9 mouse cellular contexts compared by ENCODE assay signal in genomic region chr16:85128347-85128664, GRCm38 (mm10). TPM values are rescaled to one million over a fixed set of nuclear protein-coding genes. Genes with fewer than 3 reads are reported as not detected.
DNase-seq lines count a peak whose midpoint lies in the region; ATAC-seq and TF ChIP-seq lines count a peak whose summit lies in the region.
"Had no signal": no experiment of that assay in that cellular context is flagged by ENCODE, and none has a peak within 500 bp of the region (broad histone marks: within the 10 kb centered on the region; RNA-seq: fewer than 3 reads in every experiment).

No protein-coding gene starts in this region.

- no peak overlapping the region for H3K9ac ChIP-seq in midbrain, embryonic 13.5 days (replicated peaks)
- no peak overlapping the region for H3K9ac ChIP-seq in midbrain, embryonic 11.5 days (ENCODE audit: low read length)
- no peak overlapping the region for H3K9ac ChIP-seq in forebrain, postnatal 0 days
- no peak overlapping the region for H3K9ac ChIP-seq in stomach, embryonic 14.5 days (replicated peaks; ENCODE audit: low read depth, low read length)

- no peak overlapping the region for H3K4me2 ChIP-seq in midbrain, embryonic 13.5 days (replicated peaks)
- H3K4me2 ChIP-seq in midbrain, embryonic 11.5 days, result no peak overlapping the region
- no peak overlapping the region for H3K4me2 ChIP-seq in forebrain, postnatal 0 days (ENCODE audit: low read depth)
- no peak overlapping the region for H3K4me2 ChIP-seq in stomach, embryonic 14.5 days (replicated peaks; ENCODE audit: low read depth, low read length)

- no peak overlapping the region for H3K4me3 ChIP-seq in midbrain, embryonic 13.5 days (replicated peaks)
- H3K4me3 ChIP-seq in midbrain, embryonic 11.5 days (ENCODE audit: low read depth, low read length), result no peak overlapping the region
- H3K4me3 ChIP-seq in forebrain, postnatal 0 days (ENCODE audit: low read depth, low read length), result no peak overlapping the region
- no peak overlapping the region for H3K4me3 ChIP-seq in stomach, embryonic 14.5 days (ENCODE audit: low read depth, low read length)

- no peaks in the 10 kb centered on the region for H3K27me3 ChIP-seq in midbrain, embryonic 13.5 days
- H3K27me3 ChIP-seq in midbrain, embryonic 11.5 days (ENCODE audit: control insufficient read depth, insufficient read depth, low read length), result no peaks in the 10 kb centered on the region
- no peaks in the 10 kb centered on the region for H3K27me3 ChIP-seq in forebrain, postnatal 0 days (ENCODE audit: insufficient read depth, low read length)
- no peaks in the 10 kb centered on the region for H3K27me3 ChIP-seq in stomach, embryonic 14.5 days (ENCODE audit: control insufficient read depth, insufficient read depth, low read length)

- peaks cover 27% of the 10 kb centered on the region for H3K4me1 ChIP-seq in midbrain, embryonic 13.5 days (replicated peaks)
- H3K4me1 ChIP-seq in midbrain, embryonic 11.5 days (ENCODE audit: control insufficient read depth, insufficient read depth, low read length), result no peaks in the 10 kb centered on the region
- H3K4me1 ChIP-seq in forebrain, postnatal 0 days (ENCODE audit: insufficient read depth), result peaks cover 13% of the 10 kb centered on the region
- H3K4me1 ChIP-seq in stomach, embryonic 14.5 days (ENCODE audit: control insufficient read depth, insufficient read depth, low read length), result peaks cover 31% of the 10 kb centered on the region

- peak; percentile 60 for DNase-seq in heart, adult 11 months
- DNase-seq in heart, adult 8-10 months (ENCODE audit: low spot score), result no peak
- DNase-seq in midbrain, embryonic 11.5 days (ENCODE audit: low spot score, missing footprints), result no peak
- DNase-seq in forebrain, postnatal 0 days, result peak; percentile 50
- DNase-seq in liver, result no peak
- DNase-seq: B cell, adult 2 months had no signal

- no peak; the same call in 1 of the 2 replicates for ATAC-seq in midbrain, embryonic 13.5 days
- ATAC-seq in midbrain, embryonic 11.5 days (ENCODE audit: low FRiP score), result no peak
- peak; percentile 72 for ATAC-seq in forebrain, postnatal 0 days
- peak; percentile 66; the same call in 1 of the 2 replicates for ATAC-seq in stomach, embryonic 14.5 days (ENCODE audit: insufficient number of reproducible peaks, insufficient read depth, low FRiP score, low read depth)
- no peak for ATAC-seq in erythroid progenitor cell, adult 5-6 weeks (replicated peaks; ENCODE audit: low FRiP score, poor library complexity, severe bottlenecking)

- WGBS in midbrain, embryonic 13.5 days, result 58% methylated on average over 5 of the region's 5 CpGs
- 70% methylated on average over 5 of the region's 5 CpGs for WGBS in midbrain, embryonic 11.5 days
- WGBS in forebrain, postnatal 0 days, result 19% methylated on average over 5 of the region's 5 CpGs
- 10% methylated on average over 5 of the region's 5 CpGs for WGBS in stomach, embryonic 14.5 days

- peaks cover 3% of the 10 kb centered on the region for H3K9me3 ChIP-seq in midbrain, embryonic 13.5 days
- H3K9me3 ChIP-seq in midbrain, embryonic 11.5 days (ENCODE audit: control insufficient read depth, low read length), result no peaks in the 10 kb centered on the region
- H3K9me3 ChIP-seq in forebrain, postnatal 0 days (ENCODE audit: low read length), result no peaks in the 10 kb centered on the region
- no peaks in the 10 kb centered on the region for H3K9me3 ChIP-seq in stomach, embryonic 14.5 days (ENCODE audit: control insufficient read depth, low read depth, low read length)

- H3K27ac ChIP-seq in midbrain, embryonic 13.5 days, result peak overlapping the region; percentile 20; the same call in 1 of the 2 replicates
- H3K27ac ChIP-seq in midbrain, embryonic 11.5 days (ENCODE audit: low read depth, low read length), result no peak overlapping the region
- peak overlapping the region; percentile 57 for H3K27ac ChIP-seq in forebrain, postnatal 0 days (ENCODE audit: low read depth, low read length)
- H3K27ac ChIP-seq in stomach, embryonic 14.5 days (ENCODE audit: low read length), result peak overlapping the region; percentile 77

- TF ChIP-seq CTCF in forebrain, postnatal 0 days (IDR thresholded peaks at IDR 0.05; ENCODE audit: low read depth), result no peak

- H3K36me3 ChIP-seq in midbrain, embryonic 13.5 days, result 0 out of 2 replicates have a peak, but pooled peaks cover 12% of the 10 kb centered on the region
- H3K36me3 ChIP-seq in midbrain, embryonic 11.5 days (ENCODE audit: control insufficient read depth, insufficient read depth, low read length), result no peaks in the 10 kb centered on the region
- no peaks in the 10 kb centered on the region for H3K36me3 ChIP-seq in forebrain, postnatal 0 days (ENCODE audit: insufficient read depth)
- H3K36me3 ChIP-seq in stomach, embryonic 14.5 days (ENCODE audit: control insufficient read depth, insufficient read depth, low read length), result no peaks in the 10 kb centered on the region

RNA-seq across cellular contexts. Expression of gene App, which starts 45.3 kb away (rescaled TPM):
- 100 to 1,000 TPM; 121 to 133 (median 126) TPM for total RNA-seq in heart, adult 8-10 months (2022)
- 257 and 271 TPM in 2 replicates for polyA plus RNA-seq in midbrain, embryonic 13.5 days (2015; fragmentation: Nextera tagmentation; extraction: Ambion mirVana)
- polyA plus RNA-seq in midbrain, embryonic 11.5 days (2014; fragmentation: Nextera tagmentation; extraction: Ambion mirVana), result 157 and 166 TPM in 2 replicates
- total RNA-seq in forebrain, postnatal 0 days (2014; rRNA removed), result 368 and 493 TPM in 2 replicates
- 289 and 433 TPM in 2 replicates for polyA plus RNA-seq in forebrain, postnatal 0 days (2015; fragmentation: Nextera tagmentation; extraction: Ambion mirVana)
- 160 and 171 TPM in 2 replicates for polyA plus RNA-seq in stomach, embryonic 14.5 days (2014; fragmentation: Nextera tagmentation; extraction: Ambion mirVana)
- 25.6 and 28.8 TPM in 2 replicates for total RNA-seq in erythroid progenitor cell, adult 5-6 weeks (2015; ENCODE audit: low replicate concordance)
- total RNA-seq in erythroid progenitor cell, adult 5-6 weeks (2017; ENCODE audit: low replicate concordance), result 14.3 and 17.8 TPM in 2 replicates

Comparison
In these comparisons a context has a peak if more than half of its experiments do, and no peak if none do; other contexts are left out.
1. DNase-seq: peak in heart, adult 11 months (single experiment) and forebrain, postnatal 0 days (single experiment); none in heart, adult 8-10 months (single experiment), midbrain, embryonic 11.5 days (single experiment) and liver (single experiment).
2. ATAC-seq: peak in forebrain, postnatal 0 days (single experiment) and stomach, embryonic 14.5 days (single experiment); none in midbrain, embryonic 13.5 days (single experiment), midbrain, embryonic 11.5 days (single experiment) and erythroid progenitor cell, adult 5-6 weeks (single experiment).